Mouse (Mus musculus): ENCODE measurements around the gene Aifm2. TPM values are rescaled to one million over a fixed set of nuclear protein-coding genes. Genes with fewer than 3 reads are reported as not detected.

Gene Aifm2
- polyA plus RNA-seq, 1 experiment from 2014 or later, result 5.2 TPM

- no peak for DNase-seq (ENCODE audit: low spot score)
- Histone ChIP-seq H3K27me3 (ENCODE audit: low read depth, poor library complexity, severe bottlenecking) (no peaks in the 10 kb centered on the region), H3K4me3 (no peak overlapping the region), H3K4me1 (peaks cover 19% of the 10 kb centered on the region), H3K36me3 (no peaks in the 10 kb centered on the region), H3K27ac (replicated peaks) (no peak overlapping the region), H3K9me3 (replicated peaks) (no peaks in the 10 kb centered on the region)
- 78% methylated on average over 10 of the region's 10 CpGs for WGBS
Measured at GRCm38 (mm10) chr10:61787541-61788313, 72.7 kb downstream of the Aifm2 start.

- Histone ChIP-seq H3K4me3 (no peak overlapping the region), H3K36me3 (no peaks in the 10 kb centered on the region), H3K27ac (replicated peaks) (no peak overlapping the region), H3K4me1 (peaks cover 17% of the 10 kb centered on the region), H3K9me3 (replicated peaks) (no peaks in the 10 kb centered on the region), H3K27me3 (ENCODE audit: low read depth, poor library complexity, severe bottlenecking) (no peaks in the 10 kb centered on the region)
- WGBS, result 95% methylated on average over 5 of the region's 5 CpGs
- DNase-seq (ENCODE audit: low spot score), result no peak
Measured at GRCm38 (mm10) chr10:61788499-61788898, 73.4 kb downstream of the Aifm2 start.

Small RNA genes lying within 50 kb of the gene (microRNA-seq; reads per million reads assigned to microRNA genes)
- gene Mir5108, result not detected

Other genes with a start within 250 kb of the Aifm2 start
- 10.1 and 12.1 TPM in 2 replicates for gene Lrrc20, start 239.5 kb upstream of the Aifm2 start, polyA plus RNA-seq (2016; fragmentation: Nextera tagmentation; extraction: Ambion mirVana)
- 0.11 and 0.15 TPM in 2 replicates for gene Npffr1, start 119.8 kb upstream of the Aifm2 start, polyA plus RNA-seq (2016; fragmentation: Nextera tagmentation; extraction: Ambion mirVana)
- gene Ppa1, start 66.7 kb upstream of the Aifm2 start, polyA plus RNA-seq (2016; fragmentation: Nextera tagmentation; extraction: Ambion mirVana), result 310 and 362 TPM in 2 replicates
- 232 and 244 TPM in 2 replicates for gene Sar1a, start 35.0 kb upstream of the Aifm2 start, polyA plus RNA-seq (2016; fragmentation: Nextera tagmentation; extraction: Ambion mirVana)
- 27.4 and 28.7 TPM in 2 replicates for gene Tysnd1, start 19.7 kb upstream of the Aifm2 start, polyA plus RNA-seq (2016; fragmentation: Nextera tagmentation; extraction: Ambion mirVana)
- 309 and 330 TPM in 2 replicates for gene H2afy2, start 68.9 kb downstream of the Aifm2 start, polyA plus RNA-seq (2016; fragmentation: Nextera tagmentation; extraction: Ambion mirVana)